Mouse (Mus musculus): ENCODE data around the gene Mocs3. TPM values are rescaled to one million over a fixed set of nuclear protein-coding genes. Genes with fewer than 3 reads are reported as not detected.
A peak's percentile ranks its signal among the peaks of the same experiment; 100 is the strongest.

Mocs3 gene
- 12.7 and 13.5 TPM in 2 replicates for polyA plus RNA-seq (2016; fragmentation: Nextera tagmentation; extraction: Ambion mirVana)

- peaks cover 27% of the 10 kb centered on the region for H3K36me3 ChIP-seq
- H3K4me2 ChIP-seq (replicated peaks) = peak within 1 kb of the TSS; percentile 100
These were observed at the start of gene Mocs3, which contains the start of the genes Gm20716 and Dpm1 for GRCm38 (mm10) chr2:168230026-168230728. Gene Mocs3 (plus strand): TSS chr2:168230622. Gene Gm20716 (minus strand): TSS chr2:168230364. Gene Dpm1 (minus strand): TSS chr2:168230591.

DNA sequence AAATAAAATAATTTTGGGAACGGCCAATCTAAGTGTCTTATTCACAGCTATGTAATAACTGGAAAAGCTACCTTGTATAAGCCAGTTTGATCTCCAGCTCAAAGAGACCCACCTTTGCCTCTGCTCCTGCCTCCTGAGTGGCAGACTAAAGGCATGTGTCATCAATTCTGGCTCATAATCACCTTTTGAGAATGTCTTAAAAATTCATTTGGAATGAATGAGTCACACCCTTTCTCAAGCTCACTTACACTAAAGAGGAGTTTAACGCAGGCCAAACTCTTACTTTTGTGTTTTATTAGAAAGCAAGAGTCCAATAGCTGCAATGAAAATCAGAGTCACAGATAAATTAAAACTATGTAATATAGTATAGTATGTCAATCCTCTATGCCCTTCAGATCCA, 38.6 kb upstream of the Mocs3 start:
- no peak overlapping the region for H3K9ac ChIP-seq
- H3K4me3 ChIP-seq = no peak overlapping the region
- 95% methylated on average over 2 of the region's 2 CpGs for WGBS
- H3K27me3 ChIP-seq = no peaks in the 10 kb centered on the region
- no peaks in the 10 kb centered on the region for H3K9me3 ChIP-seq
- H3K4me2 ChIP-seq (replicated peaks) = no peak overlapping the region
- H3K27ac ChIP-seq = no peak overlapping the region
- peaks cover 28% of the 10 kb centered on the region for H3K36me3 ChIP-seq
- peaks cover 23% of the 10 kb centered on the region for H3K4me1 ChIP-seq
- no peak for ATAC-seq (ENCODE audit: insufficient number of reproducible peaks, insufficient read depth, low FRiP score, low TSS enrichment)

More at GRCm38 (mm10) chr2:168230026-168230728, at the start of gene Mocs3, which contains the start of the genes Gm20716 and Dpm1:
- peak; percentile 83 for ATAC-seq (ENCODE audit: insufficient number of reproducible peaks, insufficient read depth, low FRiP score, low TSS enrichment)
- under 1% methylated on average over 69 of the region's 73 CpGs for WGBS
- Histone ChIP-seq H3K27ac (peak within 1 kb of the TSS; percentile 93), H3K4me3 (peak within 1 kb of the TSS; percentile 99), H3K4me1 (peaks cover 25% of the 10 kb centered on the region), H3K27me3 (no peaks in the 10 kb centered on the region), H3K9ac (peak within 1 kb of the TSS; percentile 94), H3K9me3 (no peaks in the 10 kb centered on the region)

GRCm38 (mm10) chr2:168193685-168194084, 36.7 kb upstream of the Mocs3 start:
- WGBS = 81% methylated on average over 2 of the region's 2 CpGs
- H3K4me1 ChIP-seq = peaks cover 32% of the 10 kb centered on the region
- H3K27me3 ChIP-seq = no peaks in the 10 kb centered on the region
- peaks cover 24% of the 10 kb centered on the region for H3K36me3 ChIP-seq
- no peak for ATAC-seq (ENCODE audit: insufficient number of reproducible peaks, insufficient read depth, low FRiP score, low TSS enrichment)
- H3K4me3 ChIP-seq = no peak overlapping the region
- no peaks in the 10 kb centered on the region for H3K9me3 ChIP-seq
- no peak overlapping the region for H3K9ac ChIP-seq
- no peak overlapping the region for H3K4me2 ChIP-seq (replicated peaks)
- no peak overlapping the region for H3K27ac ChIP-seq

GRCm38 (mm10) chr2:168195721-168196120, 34.7 kb upstream of the Mocs3 start:
- Histone ChIP-seq H3K4me2 (replicated peaks) (no peak overlapping the region), H3K27me3 (no peaks in the 10 kb centered on the region), H3K4me1 (peaks cover 37% of the 10 kb centered on the region), H3K4me3 (no peak overlapping the region), H3K9me3 (no peaks in the 10 kb centered on the region), H3K27ac (peak overlapping the region; percentile 17; the same call in 1 of the 2 replicates), H3K9ac (no peak overlapping the region), H3K36me3 (peaks cover 21% of the 10 kb centered on the region)
- WGBS = 71% methylated on average over 2 of the region's 2 CpGs
- no peak for ATAC-seq (ENCODE audit: insufficient number of reproducible peaks, insufficient read depth, low FRiP score, low TSS enrichment)

DNA sequence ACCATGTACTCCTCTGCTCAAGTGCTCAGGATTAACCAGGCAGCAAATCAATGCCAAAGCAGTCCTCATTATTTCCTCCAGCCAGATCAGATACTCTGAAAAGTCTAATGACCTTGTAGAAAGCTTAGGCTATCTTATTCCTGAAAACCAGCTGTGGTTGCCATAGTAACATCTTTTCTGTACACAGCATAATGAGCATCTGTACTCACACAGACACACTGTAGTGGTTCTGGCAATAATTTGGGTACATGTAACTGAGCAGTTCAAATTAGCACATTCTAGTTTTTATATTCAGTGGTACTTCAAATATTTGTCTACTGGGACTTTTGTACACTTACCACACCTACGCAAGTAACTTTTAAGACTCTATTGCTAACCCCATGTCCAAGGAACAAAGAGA, 32.0 kb upstream of the Mocs3 start:
- ATAC-seq (ENCODE audit: insufficient number of reproducible peaks, insufficient read depth, low FRiP score, low TSS enrichment) = no peak
- peaks cover 28% of the 10 kb centered on the region for H3K36me3 ChIP-seq
- H3K4me1 ChIP-seq = peaks cover 41% of the 10 kb centered on the region
- no peaks in the 10 kb centered on the region for H3K9me3 ChIP-seq
- WGBS = 98% methylated on average over 1 of the region's 1 CpGs
- no peak overlapping the region for H3K27ac ChIP-seq
- no peak overlapping the region for H3K4me3 ChIP-seq
- no peak overlapping the region for H3K9ac ChIP-seq
- H3K4me2 ChIP-seq (replicated peaks) = no peak overlapping the region
- H3K27me3 ChIP-seq = no peaks in the 10 kb centered on the region

- Histone ChIP-seq H3K27me3 (no peaks in the 10 kb centered on the region), H3K27ac (no peak overlapping the region), H3K36me3 (peaks cover 35% of the 10 kb centered on the region), H3K9me3 (no peaks in the 10 kb centered on the region), H3K4me3 (no peak overlapping the region), H3K9ac (0 out of 2 replicates have a peak overlapping the region, but pooled peaks have one; percentile 9), H3K4me1 (peaks cover 47% of the 10 kb centered on the region), H3K4me2 (replicated peaks) (0 out of 2 replicates have a peak overlapping the region, but pooled peaks have one; percentile 13)
- 88% methylated on average over 4 of the region's 4 CpGs for WGBS
- ATAC-seq (ENCODE audit: insufficient number of reproducible peaks, insufficient read depth, low FRiP score, low TSS enrichment) = no peak
These were observed 30.9 kb upstream of the Mocs3 start for GRCm38 (mm10) chr2:168199476-168199875.

- peaks cover 51% of the 10 kb centered on the region for H3K4me1 ChIP-seq
These were observed 30.3 kb upstream of the Mocs3 start for GRCm38 (mm10) chr2:168200014-168200691.

DNA sequence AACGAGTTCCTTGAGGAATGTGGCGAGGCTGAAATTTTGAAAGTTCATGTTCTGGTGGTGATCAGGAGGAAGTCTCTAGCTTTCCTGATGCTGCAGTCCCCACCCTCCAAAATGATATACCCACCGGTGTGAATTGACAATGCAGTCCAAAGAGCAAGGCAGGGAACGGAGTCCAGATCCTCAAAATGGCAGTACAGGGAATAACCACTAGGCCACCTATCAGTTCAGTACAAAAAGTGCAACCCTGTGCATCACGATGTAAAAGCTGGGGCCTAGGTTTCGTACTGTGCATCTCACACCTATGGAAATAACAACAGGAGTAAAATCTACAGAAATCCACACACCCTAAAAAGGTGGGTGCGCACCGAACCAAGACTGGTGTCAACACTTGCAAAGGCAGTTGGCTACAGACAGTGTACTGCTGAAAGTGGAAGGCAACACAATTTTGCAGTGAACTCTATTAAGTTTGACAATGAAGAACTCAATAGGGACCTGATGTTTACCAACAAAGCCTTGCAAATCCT, 25.9 kb upstream of the Mocs3 start:
- H3K4me1 ChIP-seq = peaks cover 23% of the 10 kb centered on the region
- H3K4me3 ChIP-seq = peak overlapping the region; percentile 99
- peak overlapping the region; percentile 17; the same call in 1 of the 2 replicates for H3K9ac ChIP-seq
- 87% methylated on average over 8 of the region's 8 CpGs for WGBS
- no peak for ATAC-seq (ENCODE audit: insufficient number of reproducible peaks, insufficient read depth, low FRiP score, low TSS enrichment)
- H3K27me3 ChIP-seq = no peaks in the 10 kb centered on the region
- H3K36me3 ChIP-seq = peaks cover 32% of the 10 kb centered on the region
- H3K4me2 ChIP-seq (replicated peaks) = peak overlapping the region; percentile 88
- no peak overlapping the region; the same call in 1 of the 2 replicates for H3K27ac ChIP-seq
- H3K9me3 ChIP-seq = no peaks in the 10 kb centered on the region

More at GRCm38 (mm10) chr2:168200014-168200691, 30.3 kb upstream of the Mocs3 start:
- Histone ChIP-seq H3K4me3 (no peak overlapping the region), H3K9ac (no peak overlapping the region), H3K4me2 (replicated peaks) (no peak overlapping the region), H3K36me3 (peaks cover 37% of the 10 kb centered on the region), H3K27me3 (no peaks in the 10 kb centered on the region), H3K9me3 (no peaks in the 10 kb centered on the region), H3K27ac (no peak overlapping the region)
- WGBS = 83% methylated on average over 4 of the region's 5 CpGs
- no peak for ATAC-seq (ENCODE audit: insufficient number of reproducible peaks, insufficient read depth, low FRiP score, low TSS enrichment)

DNA sequence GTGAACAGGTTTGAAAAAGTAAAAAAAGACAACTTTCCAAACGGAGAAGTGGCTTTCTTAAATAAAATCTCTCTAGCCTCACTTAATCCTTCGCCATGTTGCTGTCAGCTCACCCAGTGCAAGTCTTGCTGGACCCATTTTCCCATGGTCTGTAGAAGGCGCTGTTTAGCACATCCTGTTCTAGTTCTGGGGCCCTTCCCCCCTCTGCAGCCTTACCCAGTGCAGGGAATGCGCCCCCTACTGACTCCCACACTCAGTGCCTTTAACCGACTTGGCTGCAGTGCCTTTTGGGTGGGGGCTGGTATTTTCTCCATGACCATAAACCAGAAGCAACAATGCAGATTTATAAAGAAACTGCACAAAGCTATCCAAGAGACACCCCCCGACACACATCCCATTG, 25.2 kb upstream of the Mocs3 start:
- Histone ChIP-seq H3K27ac (peak overlapping the region; percentile 99), H3K9me3 (no peaks in the 10 kb centered on the region), H3K4me3 (peak overlapping the region; percentile 99), H3K4me2 (replicated peaks) (peak overlapping the region; percentile 88), H3K27me3 (no peaks in the 10 kb centered on the region), H3K4me1 (peaks cover 21% of the 10 kb centered on the region), H3K9ac (peak overlapping the region; percentile 100), H3K36me3 (peaks cover 35% of the 10 kb centered on the region)
- 6% methylated on average over 6 of the region's 6 CpGs for WGBS
- no peak for ATAC-seq (ENCODE audit: insufficient number of reproducible peaks, insufficient read depth, low FRiP score, low TSS enrichment)

- ATAC-seq (ENCODE audit: insufficient number of reproducible peaks, insufficient read depth, low FRiP score, low TSS enrichment) = no peak
- Histone ChIP-seq H3K36me3 (peaks cover 39% of the 10 kb centered on the region), H3K9ac (peak overlapping the region; percentile 100), H3K4me3 (peak overlapping the region; percentile 99), H3K27me3 (no peaks in the 10 kb centered on the region), H3K4me2 (replicated peaks) (peak overlapping the region; percentile 88), H3K27ac (peak overlapping the region; percentile 99), H3K9me3 (no peaks in the 10 kb centered on the region), H3K4me1 (peaks cover 17% of the 10 kb centered on the region)
- 2% methylated on average over 43 of the region's 49 CpGs for WGBS
These were observed 24.5 kb upstream of the Mocs3 start for GRCm38 (mm10) chr2:168205681-168206631.
